Mouse (Mus musculus) left cerebral cortex, postnatal 14 days (tissue): ENCODE measurements at regions not wholly inside any gene's neighbourhood (a gene's known extent, or its start where the extent isn't known, plus 50 kb on each side); places are given as distances from the start of the nearest gene placed in this dataset.

Experiments
- DNase-seq, 2 experiments: peaks; one replicate each; pipeline ENCODE4 v3.0.0; 2021 to 2022; ENCODE audit warnings: low spot score in 2 of 2, mixed read lengths in 1 of 2
- intact Hi-C: fragments of 180-260 bp; cut with DNase I; formaldehyde crosslinking; loops from one replicate; pipeline ENCODE4 v1.15.1; 2025

GRCm38 (mm10) chr7:123059718-123060337 is 63.9 kb upstream of the Tnrc6a start:
- DNase-seq, result no peak
- intact Hi-C loops, result no loop called here

GRCm38 (mm10) chr7:123063264-123064011 is 60.2 kb upstream of the Tnrc6a start:
- intact Hi-C loops, result no loop called here
- no peak for DNase-seq

- DNase-seq, result peak; percentile 80 to 89
- intact Hi-C loops, result no loop called here
Measured at GRCm38 (mm10) chr7:123065951-123066351, 57.7 kb upstream of the Tnrc6a start.

GRCm38 (mm10) chr7:123067396-123067795 is 56.3 kb upstream of the Tnrc6a start:
- intact Hi-C loops, result no loop called here
- no peak for DNase-seq

GRCm38 (mm10) chr7:123068241-123068640 is 55.4 kb upstream of the Tnrc6a start:
- intact Hi-C loops, result no loop called here
- DNase-seq, result no peak

- DNase-seq, result peak in 1 of 2 experiments; percentile 47
- intact Hi-C loops, result no loop called here
Measured at GRCm38 (mm10) chr7:123068715-123069273, 54.9 kb upstream of the Tnrc6a start.

- intact Hi-C loops, result no loop called here
- no peak for DNase-seq
Measured at GRCm38 (mm10) chr7:123069280-123069679, 54.4 kb upstream of the Tnrc6a start.

- intact Hi-C loops, result no loop called here
- DNase-seq, result no peak
Measured at GRCm38 (mm10) chr7:123070861-123071260, 52.8 kb upstream of the Tnrc6a start.
